Mouse (Mus musculus) CH12.LX (cell line): ENCODE data around the gene Asphd2. TPM values are rescaled to one million over a fixed set of nuclear protein-coding genes. Genes with fewer than 3 reads are reported as not detected.

Experiments
- DNase-seq: peaks from one replicate; pipeline ENCODE4 v3.0.0-alpha.2; 2013; ENCODE audit errors: extremely low read depth
- H3K27ac ChIP-seq: 2 replicates; pipeline ENCODE4 v1.5.1; 2012; ENCODE audit warnings: low read depth, mild to moderate bottlenecking, control low read depth, moderate library complexity; ENCODE audit not compliant: insufficient read depth
- H3K27me3 ChIP-seq: replicated peaks from 2 replicates; pipeline ENCODE3; 2012; ENCODE audit warnings: inconsistent platforms
- H3K36me3 ChIP-seq, 2 experiments: replicated peaks in 1 of 2; 2 replicates each; pipeline versions ENCODE3 to v1.6.1; 2012; ENCODE audit warnings: inconsistent platforms in 1 of 2, low read length in 1 of 2, mild to moderate bottlenecking in 1 of 2, mixed read lengths in 1 of 2, moderate library complexity in 1 of 2; ENCODE audit not compliant: control insufficient read depth in 1 of 2, insufficient read depth in 1 of 2
- H3K4me1 ChIP-seq, 2 experiments: 2 replicates each; pipeline ENCODE4 v1.6.1; 2012; ENCODE audit warnings: inconsistent platforms in 1 of 2, moderate library complexity in 1 of 2; ENCODE audit not compliant: insufficient read depth in 2 of 2, control insufficient read depth in 1 of 2
- H3K4me2 ChIP-seq: 2 replicates; pipeline ENCODE4 v1.6.1; 2012; ENCODE audit warnings: low read depth, mild to moderate bottlenecking, control low read depth; ENCODE audit not compliant: poor library complexity, insufficient read depth, severe bottlenecking
- H3K4me3 ChIP-seq, 3 experiments: fragments of 150-350 bp in 1 of 3; sonication (generic) in 1 of 3; replicated peaks in 1 of 3; 2 replicates each; pipeline versions ENCODE3 to v1.5.1; 2011 to 2012; ENCODE audit warnings: low read depth in 2 of 3, low read length in 2 of 3, mild to moderate bottlenecking in 2 of 3, moderate library complexity in 2 of 3, control low read depth in 1 of 3, improper control_type of control experiment in 1 of 3, inconsistent platforms in 1 of 3, mixed read lengths in 1 of 3; ENCODE audit not compliant: poor library complexity in 1 of 3
- H3K79me2 ChIP-seq: replicated peaks from 2 replicates; pipeline ENCODE4 v1.6.1; 2012; ENCODE audit warnings: mild to moderate bottlenecking, moderate library complexity; ENCODE audit not compliant: control insufficient read depth, poor library complexity, insufficient read depth, severe bottlenecking; ENCODE audit errors: extremely low read depth
- H3K9ac ChIP-seq: 2 replicates; pipeline ENCODE4 v1.6.1; 2012; ENCODE audit warnings: low read depth, mild to moderate bottlenecking, control low read depth, moderate library complexity; ENCODE audit not compliant: insufficient read depth
- H3K9me3 ChIP-seq: replicated peaks from 2 replicates; pipeline ENCODE3; 2012; ENCODE audit warnings: low read length, inconsistent platforms, mixed read lengths
- BHLHE40 ChIP-seq: IDR thresholded peaks from 2 replicates; pipeline ENCODE4 v1.6.1; 2011; ENCODE audit warnings: mild to moderate bottlenecking, low read depth, low read length, improper control_type of control experiment
- CHD1 ChIP-seq: IDR thresholded peaks from 2 replicates; pipeline ENCODE4 v1.6.1; 2012; ENCODE audit warnings: low read depth, low read length, improper control_type of control experiment, inconsistent platforms
- CHD2 ChIP-seq: IDR thresholded peaks from 2 replicates; pipeline ENCODE4 v1.6.1; 2011; ENCODE audit warnings: low read length, improper control_type of control experiment
- CTCF ChIP-seq, 2 experiments: IDR thresholded peaks in 1 of 2; conservative IDR thresholded peaks in 1 of 2; 2 replicates each; pipeline ENCODE4 v1.5.1; 2011 to 2012; ENCODE audit warnings: low read depth in 2 of 2, low read length in 2 of 2, improper control_type of control experiment in 1 of 2, inconsistent platforms in 1 of 2, mild to moderate bottlenecking in 1 of 2, moderate library complexity in 1 of 2
- ETS1 ChIP-seq: conservative IDR thresholded peaks from 2 replicates; pipeline ENCODE4 v1.6.1; 2012; ENCODE audit warnings: low read depth, mild to moderate bottlenecking, inconsistent platforms, low read length, improper control_type of control experiment, moderate library complexity
- HCFC1 ChIP-seq: IDR thresholded peaks from 2 replicates; pipeline ENCODE4 v1.6.1; 2012; ENCODE audit warnings: low read depth, mild to moderate bottlenecking, inconsistent platforms, low read length, improper control_type of control experiment
- JUN ChIP-seq: IDR thresholded peaks from 2 replicates; pipeline ENCODE4 v1.6.1; 2011; ENCODE audit warnings: low read depth, mild to moderate bottlenecking, low read length, improper control_type of control experiment, moderate library complexity; ENCODE audit not compliant: insufficient read depth
- MAX ChIP-seq: IDR thresholded peaks from 2 replicates; pipeline ENCODE4 v1.6.1; 2011; ENCODE audit warnings: low read length, improper control_type of control experiment
- MAZ ChIP-seq: IDR thresholded peaks from 2 replicates; pipeline ENCODE4 v1.6.1; 2012; ENCODE audit warnings: low read depth, mild to moderate bottlenecking, inconsistent platforms, low read length, improper control_type of control experiment, moderate library complexity
- MEF2A ChIP-seq: IDR thresholded peaks from 2 replicates; pipeline ENCODE4 v1.6.1; 2014; ENCODE audit warnings: low read depth, mild to moderate bottlenecking, inconsistent platforms, low read length, improper control_type of control experiment, borderline replicate concordance
- MXI1 ChIP-seq: IDR thresholded peaks from 2 replicates; pipeline ENCODE4 v1.6.1; 2011; ENCODE audit warnings: mild to moderate bottlenecking, low read depth, low read length, improper control_type of control experiment
- NELFE ChIP-seq: IDR thresholded peaks from 2 replicates; pipeline ENCODE4 v1.6.1; 2011; ENCODE audit warnings: low read depth, low read length, improper control_type of control experiment
- NRF1 ChIP-seq: IDR thresholded peaks from 2 replicates; pipeline ENCODE4 v1.6.1; 2014; ENCODE audit warnings: low read depth, mild to moderate bottlenecking, inconsistent platforms, low read length, improper control_type of control experiment, moderate library complexity
- PAX5 ChIP-seq: IDR thresholded peaks from 2 replicates; pipeline ENCODE4 v1.6.1; 2012; ENCODE audit warnings: low read length, inconsistent platforms, mixed read lengths
- POLR2A ChIP-seq: IDR thresholded peaks from 2 replicates; pipeline ENCODE4 v1.6.1; 2011; ENCODE audit warnings: low read depth, mild to moderate bottlenecking, improper control_type of control experiment, low read length
- RCOR1 ChIP-seq: conservative IDR thresholded peaks from 2 replicates; pipeline ENCODE4 v1.6.1; 2012; ENCODE audit warnings: low read depth, mild to moderate bottlenecking, inconsistent platforms, low read length, improper control_type of control experiment
- SIN3A ChIP-seq: IDR thresholded peaks from 2 replicates; pipeline ENCODE4 v1.6.1; 2012; ENCODE audit warnings: low read length, improper control_type of control experiment, inconsistent platforms
- SMC3 ChIP-seq: IDR thresholded peaks from 2 replicates; pipeline ENCODE4 v1.6.1; 2011; ENCODE audit warnings: low read depth, low read length, improper control_type of control experiment
- TBP ChIP-seq: conservative IDR thresholded peaks from 2 replicates; pipeline ENCODE4 v1.6.1; 2011; ENCODE audit warnings: low read depth, low read length, improper control_type of control experiment
- TCF12 ChIP-seq: IDR thresholded peaks from 2 replicates; pipeline ENCODE4 v1.6.1; 2014; ENCODE audit warnings: low read depth, mild to moderate bottlenecking, inconsistent platforms, low read length, improper control_type of control experiment
- ZC3H11A ChIP-seq: IDR thresholded peaks from 2 replicates; pipeline ENCODE4 v1.6.1; 2012; ENCODE audit warnings: low read depth, mild to moderate bottlenecking, inconsistent platforms, low read length, improper control_type of control experiment
- ZKSCAN1 ChIP-seq: IDR thresholded peaks from 2 replicates; pipeline ENCODE4 v1.6.1; 2012; ENCODE audit warnings: low read depth, inconsistent platforms, low read length, improper control_type of control experiment, borderline replicate concordance
- ZMIZ1 ChIP-seq: IDR thresholded peaks from 2 replicates; pipeline ENCODE4 v1.6.1; 2012; ENCODE audit warnings: low read depth, mild to moderate bottlenecking, inconsistent platforms, low read length, improper control_type of control experiment
- dilution Hi-C: fragments of 300-500 bp; cut with MboI; formaldehyde crosslinking; loops from 2 replicates; pipeline ENCODE4 v1.14.3; 2020; ENCODE audit warnings: low sequenced_read_pairs; ENCODE audit not compliant: extremely low pct_unique_long_range_greater_than_20kb, extremely low pct_ligation_motif_present
- in situ Hi-C: fragments of 300-500 bp; cut with MboI; formaldehyde crosslinking; loops from 3 replicates; pipeline ENCODE4 v1.14.3; 2019; ENCODE audit warnings: low sequenced_read_pairs, low pct_ligation_motif_present, low pct_unique_long_range_greater_than_20kb, mixed read lengths
- polyA plus RNA-seq: library from polyadenylated mRNA; unstranded; fragments of >175 nt; gene quantifications from 2 replicates; pipeline ENCODE4 v1.2.1, GENCODE M21; 2012; ENCODE audit warnings: low read depth; ENCODE audit not compliant: insufficient read length
- total RNA-seq, 2 experiments: library from RNA; depleted of rRNA; stranded (reverse); fragments of 300-350 nt in 1 of 2; fragments of >200 nt in 1 of 2; gene quantifications; 2 replicates each; pipeline ENCODE4 v1.2.3; 2012 to 2014

Gene Asphd2
- total and polyA plus RNA-seq, 3 experiments, result not detected

- H3K9me3 ChIP-seq, result peaks cover 4% of the 10 kb centered on the region
- TF ChIP-seq SMC3, result no peak
- TF ChIP-seq RCOR1, result no peak
- no peak for TF ChIP-seq TCF12
- TF ChIP-seq MEF2A, result no peak
- TF ChIP-seq POLR2A, result no peak
- TF ChIP-seq MXI1, result no peak
- no peak for TF ChIP-seq CHD1
- no peak for TF ChIP-seq NELFE
- no peak for TF ChIP-seq HCFC1
- TF ChIP-seq CHD2, result no peak
- no peak for TF ChIP-seq ETS1
- no peak for TF ChIP-seq TBP
- TF ChIP-seq ZC3H11A, result no peak
- TF ChIP-seq NRF1, result no peak
- TF ChIP-seq, all 38 proteins: peak for 0
- no peaks in the 10 kb centered on the region for H3K4me1 ChIP-seq
- no peak overlapping the region for H3K4me3 ChIP-seq
- no peaks in the 10 kb centered on the region for H3K36me3 ChIP-seq
- dilution Hi-C loops, result no loop called here
- no peak overlapping the region for H3K27ac ChIP-seq
- peaks cover 42% of the 10 kb centered on the region for H3K27me3 ChIP-seq
- in situ Hi-C loops, result no loop called here
- no peak for DNase-seq
- H3K79me2 ChIP-seq, result no peaks in the 10 kb centered on the region
- H3K9ac ChIP-seq, result no peak overlapping the region
- H3K4me2 ChIP-seq, result no peak overlapping the region
Measured at GRCm38 (mm10) chr5:112411072-112411471, 16.4 kb upstream of the Asphd2 start.

DNA sequence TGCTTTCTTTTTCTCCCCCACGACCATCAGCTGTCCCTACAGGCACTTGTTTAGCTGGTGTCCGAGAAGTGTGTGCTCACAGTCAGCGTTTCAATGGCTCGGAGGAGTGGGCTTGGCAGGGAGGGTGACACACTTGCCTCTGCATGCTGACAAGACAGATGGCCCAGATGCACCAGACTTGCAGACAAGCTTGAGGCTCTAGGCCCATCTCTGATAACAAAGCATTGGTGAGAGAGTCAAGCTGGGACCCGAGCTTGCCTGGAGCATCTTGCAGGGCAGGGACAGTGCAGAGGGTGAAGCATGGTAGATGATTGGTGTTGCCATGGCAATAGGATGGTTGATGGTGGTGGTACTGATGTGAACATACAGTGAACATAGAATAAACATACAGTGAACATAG, 14.6 kb upstream of the Asphd2 start:
- Histone ChIP-seq H3K9ac (no peak overlapping the region), H3K4me2 (no peak overlapping the region), H3K9me3 (peaks cover 4% of the 10 kb centered on the region), H3K27me3 (peaks cover 44% of the 10 kb centered on the region), H3K79me2 (no peaks in the 10 kb centered on the region), H3K4me3 (no peak overlapping the region), H3K36me3 (no peaks in the 10 kb centered on the region), H3K27ac (no peak overlapping the region), H3K4me1 (no peaks in the 10 kb centered on the region)
- DNase-seq, result no peak
- in situ Hi-C loops (no loop called here), dilution Hi-C loops (no loop called here)
- TF ChIP-seq JUN (no peak), CTCF (conservative IDR thresholded peaks at IDR 0.05 in 1 of 2, IDR thresholded peaks at IDR 0.05 in 1 of 2; ENCODE audit: low read depth in 2 of 2, low read length in 2 of 2) (no peak), BHLHE40 (no peak), SIN3A (no peak), PAX5 (no peak), MAZ (no peak), ZC3H11A (no peak), MAX (no peak), MXI1 (no peak), ZMIZ1 (no peak), ZKSCAN1 (no peak)
